Mouse (Mus musculus): ENCODE measurements around the gene Dnajb1.

Gene Dnajb1

GRCm38 (mm10) chr8:83611921-83612320 is 3.9 kb downstream of the Dnajb1 start:
- DNase-seq (ENCODE audit: low read depth, low spot score): no peak

GRCm38 (mm10) chr8:83613695-83614094 is 5.7 kb downstream of the Dnajb1 start:
- DNase-seq (ENCODE audit: low read depth, low spot score): no peak

- DNase-seq (ENCODE audit: low read depth, low spot score): no peak
These were observed 8.6 kb downstream of the Dnajb1 start for GRCm38 (mm10) chr8:83616625-83617024.

GRCm38 (mm10) chr8:83617111-83617510 is 9.1 kb downstream of the Dnajb1 start:
- no peak for DNase-seq (ENCODE audit: low read depth, low spot score)

GRCm38 (mm10) chr8:83618566-83618965 is 10.6 kb downstream of the Dnajb1 start:
- DNase-seq (ENCODE audit: low read depth, low spot score): peak; percentile 64

- no peak for DNase-seq (ENCODE audit: low read depth, low spot score)
These were observed 11.7 kb downstream of the Dnajb1 start for GRCm38 (mm10) chr8:83619568-83620285.

GRCm38 (mm10) chr8:83621691-83622388 is 13.8 kb downstream of the Dnajb1 start:
- DNase-seq (ENCODE audit: low read depth, low spot score): no peak

GRCm38 (mm10) chr8:83622389-83622989 is 14.5 kb downstream of the Dnajb1 start:
- peak; percentile 89 for DNase-seq (ENCODE audit: low read depth, low spot score)

GRCm38 (mm10) chr8:83623549-83623948 is 15.6 kb downstream of the Dnajb1 start:
- no peak for DNase-seq (ENCODE audit: low read depth, low spot score)

GRCm38 (mm10) chr8:83624739-83625138 is 16.7 kb downstream of the Dnajb1 start:
- no peak for DNase-seq (ENCODE audit: low read depth, low spot score)

GRCm38 (mm10) chr8:83625676-83626299 is 17.8 kb downstream of the Dnajb1 start:
- DNase-seq (ENCODE audit: low read depth, low spot score): no peak

GRCm38 (mm10) chr8:83632083-83632707 is 24.2 kb downstream of the Dnajb1 start:
- no peak for DNase-seq (ENCODE audit: low read depth, low spot score)

- DNase-seq (ENCODE audit: low read depth, low spot score): no peak
These were observed 30.9 kb downstream of the Dnajb1 start for GRCm38 (mm10) chr8:83638856-83639255.

GRCm38 (mm10) chr8:83639649-83640048 is 31.7 kb downstream of the Dnajb1 start:
- no peak for DNase-seq (ENCODE audit: low read depth, low spot score)

GRCm38 (mm10) chr8:83647511-83647910 is 39.5 kb downstream of the Dnajb1 start:
- peak; percentile 67 for DNase-seq (ENCODE audit: low read depth, low spot score)

- peak; percentile 46 for DNase-seq (ENCODE audit: low read depth, low spot score)
These were observed 40.0 kb downstream of the Dnajb1 start for GRCm38 (mm10) chr8:83648031-83648430.

GRCm38 (mm10) chr8:83649699-83650098 is 41.7 kb downstream of the Dnajb1 start:
- no peak for DNase-seq (ENCODE audit: low read depth, low spot score)

GRCm38 (mm10) chr8:83652030-83652743 is 44.2 kb downstream of the Dnajb1 start, which contains the start of gene Gipc1:
Gene Gipc1 (plus strand): TSS chr8:83652677.
- DNase-seq (ENCODE audit: low read depth, low spot score): peak; percentile 99

- DNase-seq (ENCODE audit: low read depth, low spot score): peak; percentile 64
These were observed 45.0 kb downstream of the Dnajb1 start for GRCm38 (mm10) chr8:83652744-83653661.

- no peak for DNase-seq (ENCODE audit: low read depth, low spot score)
These were observed 45.6 kb downstream of the Dnajb1 start for GRCm38 (mm10) chr8:83653662-83654017.
